In genomic region chr16:29928291-29928690, GRCm38 (mm10) we compare ENCODE assay signal across 14 mouse cellular contexts.
"Had no signal": no experiment of that assay in that cellular context is flagged by ENCODE, and none has a peak within 500 bp of the region (broad histone marks: within the 10 kb centered on the region; RNA-seq: fewer than 3 reads in every experiment).

No protein-coding gene starts in this region.

- H3K9me3 ChIP-seq: intestine, embryonic 15.5 days; limb, embryonic 10.5 days; liver, embryonic 15.5 days; lung, embryonic 15.5 days; neural tube, embryonic 13.5 days had no signal

- H3K4me1 ChIP-seq: intestine, embryonic 15.5 days; liver, embryonic 15.5 days; lung, embryonic 15.5 days; midbrain, embryonic 12.5 days; neural tube, embryonic 13.5 days had no signal

- H3K9ac ChIP-seq: intestine, embryonic 15.5 days; liver, embryonic 15.5 days; lung, embryonic 15.5 days; midbrain, embryonic 12.5 days; neural tube, embryonic 13.5 days had no signal

- H3K27ac ChIP-seq: intestine, embryonic 15.5 days; left cerebral cortex, adult 2 months; limb, embryonic 10.5 days; liver, embryonic 15.5 days; lung, embryonic 15.5 days; midbrain, embryonic 12.5 days; neural tube, embryonic 13.5 days had no signal

- H3K4me2 ChIP-seq: intestine, embryonic 15.5 days; liver, embryonic 11.5 days; liver, embryonic 15.5 days; lung, embryonic 15.5 days; midbrain, embryonic 12.5 days; neural tube, embryonic 13.5 days had no signal

- ATAC-seq: intestine, embryonic 15.5 days; midbrain, embryonic 16.5 days had no signal

- H3K4me3 ChIP-seq: intestine, embryonic 15.5 days; left cerebral cortex, adult 2 months; limb, embryonic 10.5 days; liver, embryonic 15.5 days; lung, embryonic 15.5 days; midbrain, embryonic 12.5 days; neural tube, embryonic 13.5 days had no signal

- H3K27me3 ChIP-seq: intestine, embryonic 15.5 days; liver, embryonic 15.5 days; lung, embryonic 15.5 days; midbrain, embryonic 12.5 days; neural tube, embryonic 13.5 days had no signal

- H3K36me3 ChIP-seq: intestine, embryonic 15.5 days; limb, embryonic 10.5 days; liver, embryonic 15.5 days; lung, embryonic 15.5 days; midbrain, embryonic 12.5 days; neural tube, embryonic 13.5 days had no signal

- DNase-seq: kidney, adult 8-10 months; retina, postnatal 1 day; right cerebral cortex, postnatal 4 days; spleen, adult 18-20 months; thymus, postnatal 4 days had no signal
